Mouse (Mus musculus) stomach, postnatal 0 days (tissue): ENCODE measurements around the gene Zbed4. TPM values are rescaled to one million over a fixed set of nuclear protein-coding genes. Genes with fewer than 3 reads are reported as not detected.
A peak's percentile ranks its signal among the peaks of the same experiment; 100 is the strongest.

Experiments
- ATAC-seq: fragments of 200-750 bp; cut with Nextera tagmentation; 2 replicates; pipeline ENCODE4 v1.8.0; 2017; ENCODE audit not compliant: low FRiP score, low TSS enrichment
- DNase-seq: peaks from one replicate; pipeline ENCODE4 v3.0.0-alpha.2; 2016; ENCODE audit warnings: low spot score
- H3K27ac ChIP-seq: fragments of 300-500 bp; sonication (generic); replicated peaks from 2 replicates; pipeline ENCODE4 v1.5.1; 2014; ENCODE audit warnings: mild to moderate bottlenecking, control low read depth
- H3K27me3 ChIP-seq: fragments of 300-500 bp; sonication (generic); 2 replicates; pipeline ENCODE4 v1.6.1; 2014; ENCODE audit warnings: low read length; ENCODE audit not compliant: control insufficient read depth, insufficient read depth
- H3K36me3 ChIP-seq: fragments of 300-500 bp; sonication (generic); 2 replicates; pipeline ENCODE4 v1.6.1; 2014; ENCODE audit warnings: low read length, mixed read lengths; ENCODE audit not compliant: control insufficient read depth, insufficient read depth
- H3K4me1 ChIP-seq: fragments of 300-500 bp; sonication (generic); replicated peaks from 2 replicates; pipeline ENCODE4 v1.6.1; 2014; ENCODE audit warnings: antibody characterized with exemption; ENCODE audit not compliant: control insufficient read depth, insufficient read depth
- H3K4me2 ChIP-seq: fragments of 300-500 bp; sonication (generic); replicated peaks from 2 replicates; pipeline ENCODE4 v1.6.1; 2014; ENCODE audit warnings: low read depth, mild to moderate bottlenecking, control low read depth, moderate library complexity
- H3K4me3 ChIP-seq: fragments of 300-500 bp; sonication (generic); 2 replicates; pipeline ENCODE4 v1.5.1; 2014; ENCODE audit warnings: low read depth, low read length, control low read depth
- H3K9ac ChIP-seq: fragments of 300-500 bp; sonication (generic); 2 replicates; pipeline ENCODE4 v1.6.1; 2014; ENCODE audit warnings: mild to moderate bottlenecking, low read length, control low read depth, mixed read lengths
- H3K9me3 ChIP-seq: fragments of 300-500 bp; sonication (generic); 2 replicates; pipeline ENCODE4 v1.6.1; 2016; ENCODE audit warnings: low read length; ENCODE audit not compliant: control insufficient read depth
- CTCF ChIP-seq: IDR thresholded peaks from 2 replicates; pipeline ENCODE4 v1.5.1; 2016; ENCODE audit warnings: antibody characterized with exemption, low read depth, mild to moderate bottlenecking, moderate library complexity
- EP300 ChIP-seq: optimal IDR thresholded peaks from 2 replicates; pipeline ENCODE3; 2016; ENCODE audit warnings: antibody characterized with exemption
- WGBS: fragments of 180-500 bp; shearing (Covaris S2); extraction: QIAGEN DNeasy Blood & Tissue Kit; methylation state at CpG from one replicate; pipeline ENCODE4 v1.1.7; 2014; 5-methylcytosine and 5-hydroxymethylcytosine counted together
- polyA plus RNA-seq: library from polyadenylated mRNA; unstranded; fragments of >200 nt; fragmentation: Nextera tagmentation; extraction: Ambion mirVana; gene quantifications from 2 replicates; pipeline ENCODE4 v1.2.1, GENCODE M21; 2015

The Zbed4 gene
- polyA plus RNA-seq, 1 experiment from 2014 or later, result 3.9 TPM

DNA sequence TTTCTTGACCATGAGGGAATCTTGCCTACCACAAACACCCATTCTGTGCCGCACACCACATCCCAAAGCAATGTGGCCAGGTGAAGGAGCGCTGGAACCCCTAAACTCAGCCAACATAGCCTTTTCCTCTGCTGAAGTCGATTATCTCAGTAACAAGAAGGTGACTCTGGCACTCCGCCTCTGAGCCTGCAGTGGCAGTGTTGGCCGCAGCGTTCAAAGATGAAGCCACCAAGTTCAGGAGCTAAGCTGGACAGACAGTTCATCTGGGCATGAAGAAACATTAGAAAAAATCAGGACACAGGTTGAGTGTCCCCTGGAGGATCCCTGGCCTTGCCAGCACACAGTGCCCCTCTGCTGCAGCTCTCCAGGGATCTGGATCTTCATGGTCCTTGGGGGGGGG lies 76.0 kb downstream of the Zbed4 start:
- no peak for DNase-seq
- no peak for ATAC-seq
- no peak for TF ChIP-seq CTCF
- TF ChIP-seq EP300, result no peak
- Histone ChIP-seq H3K4me1 (no peaks in the 10 kb centered on the region), H3K9ac (no peak overlapping the region), H3K4me2 (no peak overlapping the region), H3K27me3 (no peaks in the 10 kb centered on the region), H3K9me3 (no peaks in the 10 kb centered on the region), H3K36me3 (peaks cover 24% of the 10 kb centered on the region), H3K27ac (no peak overlapping the region), H3K4me3 (no peak overlapping the region)
- WGBS, result 93% methylated on average over 6 of the region's 6 CpGs

DNA sequence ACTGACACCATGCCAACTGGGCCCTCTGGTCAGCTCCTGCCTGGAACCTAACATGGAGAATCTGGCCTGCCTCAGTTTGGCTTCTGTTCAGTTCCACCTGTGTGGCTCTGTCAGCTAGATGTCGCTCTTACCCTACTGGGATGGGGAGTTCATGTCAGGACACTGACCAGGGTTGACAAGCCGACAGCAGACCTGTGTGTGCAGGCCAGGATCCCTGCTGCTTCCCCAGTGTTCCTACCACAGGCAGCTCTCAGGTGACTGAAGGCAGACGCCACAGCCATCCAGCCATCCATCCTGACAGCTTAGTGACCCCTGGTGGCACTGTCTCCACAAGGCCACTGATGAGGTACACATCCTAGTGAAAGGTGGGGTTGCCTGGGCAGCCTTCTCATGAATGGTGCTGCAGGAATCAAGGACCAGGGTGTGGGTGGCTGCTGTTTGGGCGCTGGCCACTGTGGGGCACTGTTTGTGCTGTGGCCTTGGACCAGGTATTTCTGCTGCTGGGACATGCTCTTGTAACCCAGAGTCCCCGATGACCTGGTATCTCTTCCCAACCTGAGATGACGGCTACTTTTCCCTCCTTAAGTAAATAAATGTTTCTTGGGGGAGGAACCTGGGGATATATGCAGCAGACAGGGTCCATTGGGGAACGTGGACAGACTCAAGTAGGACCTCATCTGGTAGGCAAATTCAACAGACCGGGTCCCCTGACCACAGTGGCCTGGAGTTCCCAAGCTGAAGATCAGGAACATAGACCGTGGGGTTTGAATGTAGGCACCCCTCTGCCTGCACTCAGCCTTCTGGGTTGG lies 76.7 kb downstream of the Zbed4 start:
- TF ChIP-seq CTCF (peak; percentile 66), EP300 (no peak)
- no peaks in the 10 kb centered on the region for H3K27me3 ChIP-seq
- no peak overlapping the region for H3K4me3 ChIP-seq
- no peaks in the 10 kb centered on the region for H3K4me1 ChIP-seq
- 20% methylated on average over 9 of the region's 9 CpGs for WGBS
- no peaks in the 10 kb centered on the region for H3K9me3 ChIP-seq
- no peak overlapping the region for H3K27ac ChIP-seq
- ATAC-seq (peak; percentile 71), DNase-seq (peak; percentile 87)
- no peak overlapping the region for H3K4me2 ChIP-seq
- peaks cover 24% of the 10 kb centered on the region for H3K36me3 ChIP-seq
- H3K9ac ChIP-seq, result no peak overlapping the region

DNA sequence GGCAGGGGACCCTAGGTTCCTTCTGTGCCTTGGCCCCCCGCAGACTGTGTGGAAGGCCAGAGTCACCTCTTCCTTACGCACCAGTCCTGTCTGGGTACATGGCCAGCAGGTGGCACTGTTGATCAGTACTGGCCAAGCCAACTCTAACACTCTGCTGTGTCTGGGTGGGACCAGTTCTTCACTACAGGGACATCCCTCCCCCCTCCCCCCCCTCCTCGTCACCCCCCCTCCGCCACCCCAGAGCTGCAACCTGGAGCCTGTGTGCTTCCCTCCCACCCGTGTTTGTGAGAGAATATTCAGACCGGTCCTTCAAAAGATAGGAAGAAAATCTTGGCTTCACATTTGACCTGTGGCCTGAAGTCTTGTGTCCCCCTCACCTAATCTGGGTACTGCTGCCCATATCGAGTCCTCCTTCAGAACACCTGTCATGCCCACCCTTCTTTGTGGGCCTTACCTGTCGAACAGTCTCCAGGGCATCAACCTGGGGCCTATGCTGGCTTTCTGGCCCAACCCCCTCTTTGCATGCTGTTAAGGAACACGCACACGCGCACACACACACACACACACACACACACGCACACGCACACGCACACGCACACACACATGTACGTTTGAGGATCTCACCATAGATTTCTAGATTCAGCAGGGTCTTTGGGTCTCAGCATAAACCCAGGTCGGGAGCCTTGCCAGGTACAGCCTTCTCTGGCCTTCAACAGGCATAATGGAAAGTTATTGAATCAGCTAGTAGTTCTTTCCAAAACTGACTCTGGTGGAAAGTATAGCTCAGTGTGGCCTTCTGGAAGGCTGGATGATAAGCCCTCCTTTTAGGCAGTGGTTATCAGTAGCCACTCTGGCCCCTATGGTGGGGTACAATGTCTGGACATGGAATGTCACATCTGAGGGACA lies 77.6 kb downstream of the Zbed4 start:
- Histone ChIP-seq H3K4me1 (no peaks in the 10 kb centered on the region), H3K9ac (no peak overlapping the region), H3K27me3 (no peaks in the 10 kb centered on the region), H3K27ac (no peak overlapping the region), H3K4me3 (no peak overlapping the region), H3K4me2 (no peak overlapping the region), H3K36me3 (peaks cover 18% of the 10 kb centered on the region; the same call in 1 of the 2 replicates), H3K9me3 (no peaks in the 10 kb centered on the region)
- TF ChIP-seq CTCF, result peak; percentile 85
- TF ChIP-seq EP300, result no peak
- ATAC-seq (peak; percentile 85), DNase-seq (peak; percentile 91)
- 46% methylated on average over 17 of the region's 17 CpGs for WGBS

DNA sequence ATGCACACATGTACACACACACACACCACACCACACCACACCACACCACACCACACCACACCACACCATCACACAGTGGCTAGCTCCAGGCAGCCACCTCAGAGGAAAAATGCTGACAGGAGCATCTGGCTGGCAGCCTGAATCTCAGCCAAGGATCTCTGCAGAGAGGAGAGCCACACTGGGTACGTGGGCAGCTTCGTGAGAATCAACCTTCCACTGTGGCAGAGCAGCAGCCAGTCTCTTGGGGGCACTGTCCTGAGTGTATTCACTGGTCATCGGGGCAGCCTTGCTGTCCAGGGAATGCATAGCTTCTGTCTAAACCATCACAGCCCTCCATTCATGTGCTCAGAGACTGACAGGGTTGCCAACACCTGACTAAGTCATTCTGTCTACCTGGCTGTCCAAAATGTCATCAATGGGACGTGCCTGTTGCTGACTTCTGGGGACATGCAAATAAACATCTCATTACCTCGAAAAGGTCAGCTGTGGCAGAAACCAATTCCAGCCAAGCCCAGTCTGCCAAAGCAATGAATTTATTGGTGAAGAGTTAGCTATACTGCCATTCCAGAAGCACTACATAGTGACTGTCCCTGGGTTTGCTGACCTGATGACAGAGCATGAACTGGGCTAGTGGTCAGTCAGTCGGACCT lies 78.5 kb downstream of the Zbed4 start:
- Histone ChIP-seq H3K4me3 (no peak overlapping the region), H3K27me3 (no peaks in the 10 kb centered on the region), H3K4me1 (no peaks in the 10 kb centered on the region), H3K36me3 (peaks cover 10% of the 10 kb centered on the region; the same call in 1 of the 2 replicates), H3K9me3 (no peaks in the 10 kb centered on the region), H3K27ac (no peak overlapping the region), H3K4me2 (no peak overlapping the region), H3K9ac (0 out of 2 replicates have a peak overlapping the region, but pooled peaks have one; percentile 18)
- 74% methylated on average over 6 of the region's 6 CpGs for WGBS
- ATAC-seq, result no peak
- no peak for DNase-seq
- TF ChIP-seq EP300, result no peak

DNA sequence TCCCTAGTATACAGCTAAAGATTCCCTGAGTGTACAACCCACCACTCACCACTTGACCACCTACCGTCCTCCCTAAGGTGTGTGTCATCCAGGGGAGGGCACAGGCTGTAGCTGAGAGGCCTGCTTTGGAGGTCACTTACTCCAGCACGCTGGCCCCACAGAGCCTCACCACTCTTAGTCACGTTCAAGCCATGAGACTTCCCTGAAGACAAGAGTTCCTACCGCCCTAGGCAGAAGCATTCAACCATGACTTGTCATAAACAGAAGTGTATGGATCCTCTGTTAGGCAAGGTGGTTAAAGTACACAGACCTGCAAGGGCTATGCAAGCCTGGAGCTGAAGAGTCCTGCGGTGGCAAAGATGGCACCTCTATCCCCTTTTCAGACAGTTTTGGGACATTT lies 79.2 kb downstream of the Zbed4 start:
- Histone ChIP-seq H3K9ac (no peak overlapping the region), H3K9me3 (no peaks in the 10 kb centered on the region), H3K27me3 (no peaks in the 10 kb centered on the region), H3K36me3 (0 out of 2 replicates have a peak, but pooled peaks cover 4% of the 10 kb centered on the region), H3K27ac (no peak overlapping the region), H3K4me2 (no peak overlapping the region), H3K4me3 (no peak overlapping the region), H3K4me1 (no peaks in the 10 kb centered on the region)
- WGBS, result 81% methylated on average over 5 of the region's 5 CpGs
- TF ChIP-seq CTCF (no peak), EP300 (no peak)
- DNase-seq (no peak), ATAC-seq (no peak)
